Mouse (Mus musculus) thymus, adult 2 months (tissue): ENCODE results near the gene Fyb. TPM values are rescaled to one million over a fixed set of nuclear protein-coding genes. Genes with fewer than 3 reads are reported as not detected.

ENCODE experiments used
- DNase-seq: peaks from one replicate; pipeline ENCODE4 v3.0.0; 2021
- H3K27ac ChIP-seq: fragments of 200-500 bp; 2 replicates; pipeline ENCODE4 v1.5.1; 2012; ENCODE audit warnings: low read length, control low read depth; ENCODE audit not compliant: control insufficient read depth, insufficient read depth
- H3K27me3 ChIP-seq: fragments of 200-500 bp; 2 replicates; pipeline ENCODE4 v1.6.1; 2012; ENCODE audit warnings: mild to moderate bottlenecking, low read length, moderate library complexity, mixed read lengths; ENCODE audit not compliant: control insufficient read depth, insufficient read depth
- H3K36me3 ChIP-seq: fragments of 200-500 bp; 2 replicates; pipeline ENCODE4 v1.6.1; 2012; ENCODE audit warnings: mild to moderate bottlenecking, low read length, moderate library complexity; ENCODE audit not compliant: control insufficient read depth, insufficient read depth
- H3K4me1 ChIP-seq: fragments of 200-500 bp; replicated peaks from 2 replicates; pipeline ENCODE4 v1.6.1; 2012; ENCODE audit warnings: low read length; ENCODE audit not compliant: control insufficient read depth, insufficient read depth
- H3K4me3 ChIP-seq: fragments of 200-500 bp; 2 replicates; pipeline ENCODE4 v1.5.1; 2012; ENCODE audit warnings: mild to moderate bottlenecking, low read length, control low read depth, moderate library complexity; ENCODE audit not compliant: control insufficient read depth, insufficient read depth
- CTCF ChIP-seq: fragments of 200-500 bp; IDR thresholded peaks from 2 replicates; pipeline ENCODE4 v1.5.1; 2012; ENCODE audit warnings: mild to moderate bottlenecking, control low read depth, low read length, moderate library complexity, borderline replicate concordance; ENCODE audit not compliant: control insufficient read depth, poor library complexity, insufficient read depth; ENCODE audit errors: extremely low read depth
- POLR2A ChIP-seq: fragments of 200-500 bp; IDR thresholded peaks from 2 replicates; pipeline ENCODE4 v1.6.1; 2012; ENCODE audit warnings: mild to moderate bottlenecking, low read length, control low read depth, moderate library complexity; ENCODE audit not compliant: control insufficient read depth, poor library complexity, insufficient read depth; ENCODE audit errors: extremely low read depth
- WGBS: fragments of 180-500 bp; shearing (Covaris S2); methylation state at CpG from one replicate; pipeline ENCODE4 v1.1.7; 2018; 5-methylcytosine and 5-hydroxymethylcytosine counted together
- polyA plus RNA-seq: library from polyadenylated mRNA; depleted of rRNA; stranded (reverse); fragments of >200 nt; gene quantifications from 2 replicates; pipeline ENCODE4 v1.2.3, GENCODE M21; 2012

Fyb gene
- polyA plus RNA-seq, 1 experiment: 141 TPM

DNA sequence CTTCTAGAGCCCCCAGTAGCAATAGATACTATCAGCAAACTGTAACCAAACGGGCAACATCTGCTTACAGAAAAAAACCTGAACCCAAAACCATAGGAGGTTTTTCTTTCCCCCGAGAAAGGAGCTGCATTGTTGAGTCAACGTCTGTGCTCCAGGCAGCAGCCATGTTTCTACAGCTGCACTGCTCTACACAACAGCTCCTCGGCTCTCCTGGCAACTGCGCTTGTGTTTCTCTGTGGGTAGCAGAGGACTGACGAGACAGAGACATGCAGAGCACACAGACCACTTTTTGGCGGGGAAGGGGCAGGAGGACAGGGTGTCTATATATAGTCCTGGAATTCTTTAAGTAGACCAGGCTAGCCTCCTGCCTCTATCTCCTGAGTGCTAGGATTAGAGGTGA lies 65.5 kb downstream of the Fyb start:
- no peak for TF ChIP-seq CTCF
- 0 out of 2 replicates have a peak, but pooled peaks have one; percentile 22 for TF ChIP-seq POLR2A
- 5% methylated on average over 7 of the region's 7 CpGs for WGBS
- Histone ChIP-seq H3K36me3 (peaks cover 6% of the 10 kb centered on the region), H3K27ac (peak overlapping the region; percentile 98), H3K4me1 (peaks cover 31% of the 10 kb centered on the region), H3K4me3 (no peak overlapping the region), H3K27me3 (no peaks in the 10 kb centered on the region)
- DNase-seq: peak; percentile 62

DNA sequence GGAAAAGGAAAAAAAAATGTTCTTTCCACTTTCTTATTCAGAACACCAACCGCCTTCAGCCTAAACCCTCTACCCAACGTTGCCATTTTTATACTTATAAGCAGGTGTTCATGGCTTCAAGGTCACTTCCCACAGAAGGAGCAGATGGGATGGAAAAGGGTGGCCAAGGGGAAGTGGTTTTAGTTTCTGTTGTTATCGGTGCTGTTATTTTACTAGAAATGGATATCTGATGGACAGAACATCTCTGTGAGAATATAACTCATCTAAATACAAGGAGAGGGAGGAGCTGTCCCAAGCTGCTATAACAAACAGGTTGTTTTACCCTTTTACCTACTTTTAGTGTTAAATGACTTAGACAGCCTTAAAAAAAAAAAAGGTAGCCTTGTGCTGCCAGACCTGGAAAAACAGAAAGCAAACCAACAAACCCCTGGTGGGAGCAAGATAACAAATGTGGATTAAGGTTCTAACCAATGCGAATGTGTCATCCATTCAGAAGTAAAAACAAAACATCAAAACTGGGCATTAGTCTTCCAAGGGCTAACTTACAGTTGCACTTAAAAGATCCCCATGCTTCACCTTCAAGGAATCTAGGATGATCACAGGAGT lies 68.3 kb downstream of the Fyb start:
- Histone ChIP-seq H3K27me3 (no peaks in the 10 kb centered on the region), H3K4me1 (peaks cover 28% of the 10 kb centered on the region), H3K36me3 (peaks cover 14% of the 10 kb centered on the region), H3K4me3 (no peak overlapping the region), H3K27ac (peak overlapping the region; percentile 94)
- 21% methylated on average over 4 of the region's 4 CpGs for WGBS
- TF ChIP-seq POLR2A: no peak
- TF ChIP-seq CTCF: no peak
- no peak for DNase-seq

DNA sequence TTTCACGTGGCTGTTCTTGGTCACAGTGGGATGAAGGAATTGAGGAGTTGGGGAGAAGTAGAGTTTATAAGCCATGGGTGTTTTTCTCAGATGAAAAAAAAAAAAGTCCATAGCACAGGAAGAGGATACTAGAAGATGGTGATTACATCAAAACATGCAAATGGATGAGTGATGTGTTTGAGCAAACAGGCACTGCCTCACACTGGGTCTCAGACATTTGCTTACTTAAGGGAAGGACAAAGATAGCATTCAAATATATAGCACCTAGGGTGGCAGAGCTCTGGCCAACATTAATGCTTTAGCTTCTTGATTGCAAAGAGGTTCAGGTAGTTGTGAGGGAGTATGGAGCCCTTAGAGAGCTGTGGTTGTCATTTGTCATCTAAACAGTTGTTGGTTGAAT lies 68.9 kb downstream of the Fyb start:
- peaks cover 15% of the 10 kb centered on the region for H3K36me3 ChIP-seq
- H3K4me3 ChIP-seq: no peak overlapping the region
- peaks cover 27% of the 10 kb centered on the region for H3K4me1 ChIP-seq
- no peak for DNase-seq
- no peaks in the 10 kb centered on the region for H3K27me3 ChIP-seq
- TF ChIP-seq CTCF (no peak), POLR2A (no peak)
- H3K27ac ChIP-seq: peak overlapping the region; percentile 81
- WGBS: 24% methylated on average over 1 of the region's 1 CpGs

DNA sequence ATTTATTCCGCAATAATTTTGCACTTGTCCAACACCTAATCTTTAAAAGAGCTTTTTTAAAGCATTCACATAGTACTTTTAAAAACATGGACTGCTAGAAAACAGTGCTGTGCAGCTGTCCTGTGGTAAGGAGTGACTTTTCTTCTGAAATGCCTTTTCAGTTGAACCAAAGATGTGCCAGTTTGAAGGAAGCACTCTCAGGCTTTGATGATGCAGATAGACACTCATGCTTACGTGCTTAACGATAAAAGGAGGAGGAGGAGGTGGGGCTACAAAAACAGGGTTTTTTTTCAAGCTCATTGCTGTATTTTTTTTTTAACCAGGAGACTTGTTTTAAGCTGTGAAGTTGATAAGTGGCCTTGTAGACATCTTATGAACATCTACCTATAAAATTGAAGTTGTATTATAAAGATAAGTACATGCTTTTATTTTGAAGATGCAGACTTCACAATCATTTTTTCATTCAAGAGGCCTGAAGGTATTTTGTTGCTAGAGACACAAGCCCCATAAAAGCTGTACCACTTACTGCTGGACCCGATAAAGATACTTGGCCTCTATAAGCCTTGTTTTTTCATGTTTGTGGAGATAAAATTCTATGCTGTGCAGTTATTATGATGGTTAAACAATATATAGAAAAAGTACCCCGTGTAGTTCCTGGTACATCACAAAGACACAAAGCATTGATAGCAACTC lies 70.1 kb downstream of the Fyb start:
- peak; percentile 59 for DNase-seq
- Histone ChIP-seq H3K36me3 (peaks cover 15% of the 10 kb centered on the region), H3K4me3 (no peak overlapping the region; the same call in 1 of the 2 replicates), H3K27me3 (no peaks in the 10 kb centered on the region), H3K27ac (peak overlapping the region; percentile 100), H3K4me1 (peaks cover 28% of the 10 kb centered on the region)
- WGBS: 12% methylated on average over 5 of the region's 5 CpGs
- TF ChIP-seq CTCF: no peak
- TF ChIP-seq POLR2A: no peak

DNA sequence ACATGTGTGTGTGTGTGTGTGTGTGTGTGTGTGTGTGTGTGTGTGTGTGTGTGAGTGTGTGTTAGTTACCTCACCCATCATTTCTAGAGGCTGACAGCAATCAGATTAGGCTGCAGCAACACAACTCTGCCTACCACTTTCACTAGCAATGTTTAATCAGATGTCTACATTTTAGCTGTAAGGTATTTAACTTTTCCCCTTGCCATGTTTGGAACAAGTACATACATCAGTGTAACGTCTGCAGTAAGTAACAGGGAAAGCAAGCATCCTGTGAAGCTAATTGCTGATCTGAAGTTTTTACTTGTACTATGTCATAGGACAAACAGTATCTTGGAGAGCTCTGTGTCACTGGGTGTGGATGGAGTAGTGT lies 70.6 kb downstream of the Fyb start:
- TF ChIP-seq POLR2A: no peak
- no peak for TF ChIP-seq CTCF
- Histone ChIP-seq H3K4me3 (no peak overlapping the region), H3K27ac (peak overlapping the region; percentile 77), H3K4me1 (peaks cover 29% of the 10 kb centered on the region), H3K36me3 (peaks cover 15% of the 10 kb centered on the region), H3K27me3 (no peaks in the 10 kb centered on the region)
- no peak for DNase-seq
- WGBS: 33% methylated on average over 1 of the region's 1 CpGs

DNA sequence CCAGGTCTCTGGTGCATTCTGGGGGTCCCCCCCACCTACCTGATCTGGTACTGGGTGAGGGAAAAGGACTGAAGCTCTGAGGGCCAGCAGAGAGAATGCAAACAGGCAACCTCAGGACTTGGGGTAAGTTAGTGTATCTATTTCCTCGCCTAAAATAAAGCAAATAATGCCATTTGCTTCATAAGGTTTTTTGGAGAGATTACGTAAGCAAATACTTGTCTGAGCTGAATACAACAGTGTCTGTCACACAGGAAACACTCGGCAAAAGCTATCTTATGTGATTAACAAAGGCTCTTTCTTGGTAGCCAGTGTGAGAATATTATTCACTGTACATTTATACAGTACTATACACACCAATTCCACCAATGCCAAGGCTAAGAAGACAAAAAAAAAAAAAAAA lies 76.0 kb downstream of the Fyb start:
- TF ChIP-seq CTCF: no peak
- no peak for TF ChIP-seq POLR2A
- DNase-seq: no peak
- WGBS: 72% methylated on average over 3 of the region's 3 CpGs
- Histone ChIP-seq H3K36me3 (peaks cover 9% of the 10 kb centered on the region; the same call in 1 of the 2 replicates), H3K27me3 (no peaks in the 10 kb centered on the region), H3K27ac (0 out of 2 replicates have a peak overlapping the region, but pooled peaks have one; percentile 16), H3K4me3 (no peak overlapping the region), H3K4me1 (peaks cover 20% of the 10 kb centered on the region)

DNA sequence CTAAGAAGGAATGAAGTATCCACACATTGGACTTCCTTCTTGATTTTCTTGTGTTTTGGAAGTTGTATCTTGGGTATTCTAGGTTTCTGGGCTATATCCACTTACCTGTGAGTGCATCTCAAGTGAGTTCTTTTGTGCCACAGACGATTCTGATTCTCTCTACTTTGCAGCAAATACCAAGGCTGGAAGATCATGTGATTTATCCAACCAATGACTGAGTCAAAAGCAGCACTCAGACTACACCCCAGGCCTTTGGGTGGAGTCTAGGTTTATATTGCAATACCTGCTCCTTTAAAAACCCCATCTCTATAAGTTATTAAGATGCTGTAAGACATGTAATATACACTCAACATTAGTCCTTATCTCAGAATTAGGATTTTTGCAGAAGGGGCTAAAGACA lies 77.7 kb downstream of the Fyb start:
- DNase-seq: no peak
- 41% methylated on average over 1 of the region's 1 CpGs for WGBS
- Histone ChIP-seq H3K27me3 (no peaks in the 10 kb centered on the region), H3K4me3 (no peak overlapping the region), H3K27ac (peak overlapping the region; percentile 84), H3K36me3 (peaks cover 3% of the 10 kb centered on the region; the same call in 1 of the 2 replicates), H3K4me1 (peaks cover 20% of the 10 kb centered on the region)
- TF ChIP-seq CTCF: no peak
